Mouse (Mus musculus): ENCODE measurements around the gene Slc9a5.

DNA sequence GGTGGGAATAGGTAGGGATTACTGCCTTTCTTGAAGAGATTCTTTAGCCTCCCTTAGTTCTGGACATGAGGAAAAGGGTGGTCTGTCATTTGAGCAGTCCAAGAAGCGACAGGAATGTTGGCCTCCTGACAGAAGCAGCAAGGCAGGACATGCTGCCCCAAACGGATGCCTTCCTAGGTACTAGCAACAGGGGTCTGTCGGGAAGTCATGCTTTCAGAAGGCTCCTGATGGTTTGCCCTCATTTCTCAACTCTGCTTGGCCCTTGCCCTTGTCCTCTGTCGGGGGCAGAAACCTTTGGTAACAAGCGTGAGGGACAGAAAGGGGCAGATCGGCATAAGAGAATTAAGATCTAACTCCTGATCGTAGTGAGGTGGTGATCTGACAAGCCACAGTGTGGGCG lies 38.5 kb upstream of the Slc9a5 start:
- no peak for TF ChIP-seq CTCF (IDR thresholded peaks at IDR 0.05; ENCODE audit: low read depth, low read length)
- no peak for TF ChIP-seq GATA1 (IDR thresholded peaks at IDR 0.05; ENCODE audit: borderline replicate concordance, low read length)
- TF ChIP-seq GATA2 (IDR thresholded peaks at IDR 0.05; ENCODE audit: borderline replicate concordance, low read depth, low read length) = no peak

All from G1E (cell line).